8 mouse cellular contexts compared by ENCODE assay signal in genomic region chr12:111813766-111814617, GRCm38 (mm10). TPM values are rescaled to one million over a fixed set of nuclear protein-coding genes. Genes with fewer than 3 reads are reported as not detected.
A peak's percentile ranks its signal among the peaks of the same experiment; 100 is the strongest.
DNase-seq lines count a peak whose midpoint lies in the region; ATAC-seq and TF ChIP-seq lines count a peak whose summit lies in the region.

TSS of gene Xrcc3 (minus strand) at chr12:111813873.
TSS of gene Zfyve21 (plus strand) at chr12:111814170.

- H3K27ac ChIP-seq in bone marrow macrophage, adult 2 months (ENCODE audit: insufficient read depth, low read depth, low read length), result peak within 1 kb of the TSS; percentile 44
- H3K27ac ChIP-seq in embryonic fibroblast, embryonic 13.5 days (ENCODE audit: insufficient read depth, low read length), result peak within 1 kb of the TSS; percentile 83
- H3K27ac ChIP-seq in kidney, embryonic 14.5 days (ENCODE audit: low read depth, low read length), result peak within 1 kb of the TSS; percentile 89
- peak within 1 kb of the TSS; percentile 94 for H3K27ac ChIP-seq in limb, embryonic 15.5 days

- no peaks in the 10 kb centered on the region for H3K27me3 ChIP-seq in kidney, embryonic 14.5 days (ENCODE audit: control insufficient read depth, insufficient read depth, low read length)
- no peaks in the 10 kb centered on the region for H3K27me3 ChIP-seq in limb, embryonic 15.5 days

- no peaks in the 10 kb centered on the region for H3K9me3 ChIP-seq in kidney, embryonic 14.5 days (ENCODE audit: control insufficient read depth, low read length)
- H3K9me3 ChIP-seq in limb, embryonic 15.5 days, result no peaks in the 10 kb centered on the region

- H3K4me3 ChIP-seq in bone marrow macrophage, adult 2 months (ENCODE audit: insufficient read depth, low read length), result peak within 1 kb of the TSS; percentile 94
- H3K4me3 ChIP-seq in embryonic fibroblast, embryonic 13.5 days (ENCODE audit: insufficient read depth, low read length), result peak within 1 kb of the TSS; percentile 92
- H3K4me3 ChIP-seq in kidney, embryonic 14.5 days (ENCODE audit: low read length), result peak within 1 kb of the TSS; percentile 60
- peak within 1 kb of the TSS; percentile 72 for H3K4me3 ChIP-seq in limb, embryonic 15.5 days

- TF ChIP-seq CTCF in bone marrow macrophage, adult 2 months (IDR thresholded peaks at IDR 0.05; ENCODE audit: low read depth, low read length), result no peak
- TF ChIP-seq CTCF in embryonic fibroblast, embryonic 13.5 days (IDR thresholded peaks at IDR 0.05; ENCODE audit: borderline replicate concordance, insufficient read depth, low read length), result no peak

- H3K36me3 ChIP-seq in kidney, embryonic 14.5 days (ENCODE audit: control insufficient read depth, insufficient read depth, low read length), result peaks cover 10% of the 10 kb centered on the region; the same call in 1 of the 2 replicates
- 0 out of 2 replicates have a peak, but pooled peaks cover 8% of the 10 kb centered on the region for H3K36me3 ChIP-seq in limb, embryonic 15.5 days

- peak within 1 kb of the TSS; percentile 62 for H3K4me2 ChIP-seq in kidney, embryonic 14.5 days (replicated peaks; ENCODE audit: low read depth, low read length)
- H3K4me2 ChIP-seq in limb, embryonic 15.5 days, result peak within 1 kb of the TSS; percentile 80

- peak; percentile 99 for DNase-seq in A20 (ENCODE audit: low read depth, low spot score)
- DNase-seq in heart, adult 9 months (ENCODE audit: low spot score in 2 of 2), result peak; percentile 99
- DNase-seq in monocyte, adult 2 months (ENCODE audit: low read depth in 1 of 2, low spot score in 2 of 2), result peak; percentile 95 to 97
- peak; percentile 99 for DNase-seq in spleen, postnatal 36 days (ENCODE audit: low spot score in 2 of 2)

- WGBS in kidney, embryonic 14.5 days, result under 1% methylated on average over 86 of the region's 87 CpGs
- under 1% methylated on average over 86 of the region's 87 CpGs for WGBS in limb, embryonic 15.5 days

- H3K9ac ChIP-seq in kidney, embryonic 14.5 days (ENCODE audit: low read depth, low read length), result peak within 1 kb of the TSS; percentile 87
- H3K9ac ChIP-seq in limb, embryonic 15.5 days, result peak within 1 kb of the TSS; percentile 91

- 0 out of 2 replicates have a peak, but pooled peaks have one; percentile 11 for TF ChIP-seq POLR2A in bone marrow macrophage, adult 2 months (IDR thresholded peaks at IDR 0.05; ENCODE audit: borderline replicate concordance, low read depth, low read length)
- peak; percentile 90 for TF ChIP-seq POLR2A in embryonic fibroblast, embryonic 13.5 days (IDR thresholded peaks at IDR 0.05; ENCODE audit: low read depth, low read length)

- peak; percentile 98 for ATAC-seq in kidney, embryonic 14.5 days (ENCODE audit: low FRiP score, low TSS enrichment)
- peak; percentile 98 for ATAC-seq in limb, embryonic 15.5 days (ENCODE audit: insufficient number of reproducible peaks, low FRiP score, low TSS enrichment, low read depth)

- peaks cover 29% of the 10 kb centered on the region for H3K4me1 ChIP-seq in bone marrow macrophage, adult 2 months (ENCODE audit: control insufficient read depth, insufficient read depth, low read length)
- H3K4me1 ChIP-seq in embryonic fibroblast, embryonic 13.5 days (ENCODE audit: control insufficient read depth, insufficient read depth, low read length), result peaks cover 2% of the 10 kb centered on the region; the same call in 1 of the 2 replicates
- peaks cover 44% of the 10 kb centered on the region for H3K4me1 ChIP-seq in kidney, embryonic 14.5 days (ENCODE audit: control insufficient read depth, insufficient read depth, low read length)
- H3K4me1 ChIP-seq in limb, embryonic 15.5 days, result peaks cover 48% of the 10 kb centered on the region

RNA-seq across cellular contexts. Expression of gene Xrcc3, which starts in this region (rescaled TPM):
- polyA plus RNA-seq in bone marrow macrophage, adult 2 months (2012; ENCODE audit: insufficient read depth, insufficient read length, missing spikeins), result 3.6 and 3.8 TPM in 2 replicates
- 2.7 and 2.9 TPM in 2 replicates for polyA plus RNA-seq in embryonic fibroblast, embryonic 13.5 days (2011; ENCODE audit: insufficient read length, low read depth, missing spikeins)
- 11.2 and 20.3 TPM in 2 replicates for polyA plus RNA-seq in kidney, embryonic 14.5 days (2014; fragmentation: Nextera tagmentation; extraction: Ambion mirVana)
- polyA plus RNA-seq in limb, embryonic 15.5 days (2015; fragmentation: Nextera tagmentation; extraction: Ambion mirVana), result 8.4 and 9.9 TPM in 2 replicates

RNA-seq across cellular contexts. Expression of gene Zfyve21, which starts in this region (rescaled TPM):
- polyA plus RNA-seq in bone marrow macrophage, adult 2 months (2012; ENCODE audit: insufficient read depth, insufficient read length, missing spikeins), result 11.8 and 13.7 TPM in 2 replicates
- 32.0 and 32.9 TPM in 2 replicates for polyA plus RNA-seq in embryonic fibroblast, embryonic 13.5 days (2011; ENCODE audit: insufficient read length, low read depth, missing spikeins)
- 110 and 113 TPM in 2 replicates for polyA plus RNA-seq in kidney, embryonic 14.5 days (2014; fragmentation: Nextera tagmentation; extraction: Ambion mirVana)
- 122 and 141 TPM in 2 replicates for polyA plus RNA-seq in limb, embryonic 15.5 days (2015; fragmentation: Nextera tagmentation; extraction: Ambion mirVana)

Comparison
In these comparisons a context has a peak if more than half of its experiments do, and no peak if none do; other contexts are left out.
1. Peak in every context shown above with its lines: DNase-seq, ATAC-seq, H3K4me3 ChIP-seq and H3K27ac ChIP-seq.
2. H3K27ac ChIP-seq: peak in every context shown above with its lines; median percentile 94 in limb, embryonic 15.5 days; 89 in kidney, embryonic 14.5 days; 83 in embryonic fibroblast, embryonic 13.5 days; 44 in bone marrow macrophage, adult 2 months.